Mouse (Mus musculus): ENCODE data around the gene Smndc1.

Smndc1 gene

DNA sequence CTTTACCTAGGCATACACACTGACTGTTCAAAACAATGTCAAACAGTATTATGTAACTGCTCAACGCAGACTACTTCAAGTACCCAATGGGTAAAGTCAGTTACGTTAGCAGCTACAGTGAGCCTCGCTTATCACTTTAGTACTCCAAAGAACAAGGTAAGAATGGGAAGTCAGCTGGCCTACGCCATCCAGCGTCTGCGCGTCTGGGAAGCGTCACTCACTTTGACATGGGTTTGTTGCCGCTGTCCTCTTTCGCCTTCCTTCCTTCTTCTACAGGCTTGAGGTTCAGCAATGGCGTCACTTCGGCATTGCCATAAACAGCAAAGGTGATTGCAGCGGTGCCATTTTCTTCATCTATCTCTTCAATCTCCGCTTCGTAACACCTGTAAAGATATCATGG is 7.0 kb downstream of the Smndc1 start:
- no peak for DNase-seq (ENCODE audit: low read depth)

DNA sequence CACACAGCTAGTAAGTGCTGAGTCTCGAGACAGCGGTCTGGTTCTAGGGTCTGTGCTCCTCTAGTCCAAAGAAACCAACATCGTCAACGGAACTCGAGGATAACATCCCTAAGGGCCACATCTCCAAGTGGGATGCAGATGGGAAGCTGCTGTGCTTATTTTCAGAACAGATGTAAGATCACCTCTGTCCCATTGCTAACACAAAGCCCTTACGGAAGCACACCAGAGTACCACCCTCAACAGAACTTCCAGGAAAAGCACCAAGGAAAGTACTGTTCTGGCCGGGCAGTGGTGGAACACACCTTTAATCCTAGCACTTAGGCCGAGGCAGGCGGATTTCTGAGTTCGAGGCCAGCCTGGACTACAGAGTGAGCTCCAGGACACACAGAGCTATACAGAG is 12.0 kb downstream of the Smndc1 start:
- no peak for DNase-seq (ENCODE audit: low read depth)

DNA sequence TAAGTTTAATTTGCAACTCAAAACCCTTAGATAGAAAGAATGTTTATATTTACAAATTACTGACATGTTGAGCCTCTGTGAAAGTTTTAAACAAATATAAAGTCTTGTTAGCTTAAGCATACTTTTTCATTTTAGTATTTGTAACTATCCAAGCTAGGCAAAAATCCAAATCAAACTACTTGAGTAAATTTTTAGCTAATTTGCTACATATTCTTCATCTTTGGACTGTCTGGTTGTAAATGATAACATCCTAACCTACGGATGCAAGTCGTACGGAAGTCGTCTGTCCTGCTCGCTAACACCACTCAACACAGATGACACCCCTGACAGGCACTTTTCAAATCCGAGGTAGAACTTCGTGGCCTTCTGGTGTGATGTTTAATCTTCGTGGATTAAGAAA is 12.7 kb downstream of the Smndc1 start:
- DNase-seq (ENCODE audit: low read depth), result no peak

DNA sequence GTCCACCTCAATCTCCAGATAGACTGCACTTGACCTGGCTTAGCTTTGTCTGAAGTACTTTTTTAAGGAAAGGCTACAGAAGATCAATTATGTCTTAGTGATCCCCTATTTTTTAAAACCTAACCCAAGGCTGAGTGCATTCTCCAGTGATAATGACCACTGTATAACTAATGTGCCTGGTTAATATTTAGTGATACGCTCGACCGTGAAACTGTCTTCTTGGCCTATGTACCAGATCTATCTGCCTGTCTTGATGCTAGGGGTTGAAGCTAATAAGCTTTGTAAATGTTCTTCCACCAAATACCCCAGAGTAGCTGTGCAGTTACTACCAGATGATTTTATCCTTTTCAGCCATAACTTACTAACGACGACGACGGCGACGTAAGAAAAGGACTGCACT is 14.6 kb downstream of the Smndc1 start:
- DNase-seq (ENCODE audit: low read depth), result no peak

DNA sequence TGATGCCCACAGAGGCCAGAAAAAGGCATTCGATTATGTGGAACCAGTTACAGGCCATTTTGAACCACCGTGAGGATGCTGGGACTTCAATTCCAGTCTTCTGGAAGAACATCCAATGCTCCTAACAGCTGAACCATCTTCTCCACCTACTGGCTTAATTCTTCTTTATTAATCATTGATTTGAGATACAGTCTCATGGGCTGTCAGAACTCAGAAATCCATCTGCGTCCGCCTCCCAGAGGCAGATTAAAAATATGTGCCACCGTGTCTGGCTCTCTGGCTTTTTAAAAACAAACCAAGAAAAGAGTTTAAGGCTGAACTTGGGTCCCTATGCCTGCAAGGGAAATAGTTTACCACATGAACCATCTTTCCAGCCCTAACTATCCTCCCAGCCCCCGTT is 15.1 kb downstream of the Smndc1 start:
- DNase-seq (ENCODE audit: low read depth), result no peak

DNA sequence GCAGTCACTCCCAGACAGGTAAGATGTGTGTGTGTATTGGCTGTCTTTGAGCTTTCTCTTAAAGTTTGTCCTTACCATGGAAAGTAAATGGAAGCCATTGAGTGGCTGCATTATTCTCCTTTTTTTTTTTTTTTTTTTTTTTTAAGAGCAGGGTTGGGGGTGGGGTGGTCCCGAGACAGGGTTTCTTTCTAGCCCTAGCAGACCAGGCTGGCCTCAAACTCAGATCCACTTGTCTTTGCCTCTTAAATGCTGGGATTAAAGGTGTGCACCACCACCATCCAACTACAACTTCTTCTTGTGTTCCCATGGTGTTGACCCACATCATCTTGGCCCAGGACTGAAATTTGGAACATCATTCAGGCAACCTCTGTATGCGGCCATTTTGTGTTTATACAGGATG is 16.8 kb downstream of the Smndc1 start:
- no peak for DNase-seq (ENCODE audit: low read depth)

DNA sequence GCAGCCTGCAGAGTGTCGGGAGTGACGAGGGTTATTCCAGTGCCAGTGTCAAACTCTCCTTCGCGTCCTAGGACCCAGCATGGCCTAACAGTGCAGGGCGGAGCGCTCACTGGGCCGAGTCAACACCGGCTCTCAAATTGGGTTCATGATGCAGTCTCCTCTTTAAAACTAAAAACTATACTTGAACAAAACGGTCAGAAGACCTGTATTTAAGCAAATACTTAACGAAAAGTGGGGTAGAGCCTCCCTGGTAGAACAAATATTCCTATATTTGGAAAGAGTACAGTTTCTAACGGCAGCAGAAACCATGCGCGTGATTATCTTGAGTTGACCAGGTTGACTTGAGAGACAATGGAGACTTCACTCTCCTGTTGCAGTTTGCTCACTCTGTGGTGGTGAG is 18.7 kb downstream of the Smndc1 start, which contains the start of gene Gm10197:
Gm10197 (minus strand) TSS at position 101 of the 400 bp plus-strand sequence.
- DNase-seq (ENCODE audit: low read depth), result no peak

DNA sequence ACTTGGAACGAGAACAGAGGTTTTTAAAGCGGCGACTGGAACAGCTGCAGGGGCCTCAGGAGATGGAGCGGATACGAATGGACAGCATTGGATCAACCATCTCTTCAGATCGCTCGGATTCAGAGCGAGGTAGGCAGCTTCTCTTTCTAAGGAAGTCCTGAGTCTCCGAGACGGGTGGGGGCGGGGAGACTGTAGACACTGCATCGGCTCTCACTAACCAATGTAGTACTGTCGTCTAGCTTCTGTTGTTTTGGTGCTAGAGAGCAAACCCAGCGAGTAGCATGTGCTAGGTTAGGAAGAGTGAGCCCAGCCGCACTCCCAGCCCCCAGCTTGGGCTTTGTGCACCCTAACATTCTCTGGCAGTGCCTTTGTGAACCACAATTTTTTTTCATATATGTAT is 20.1 kb downstream of the Smndc1 start:
- DNase-seq (ENCODE audit: low read depth), result no peak

DNA sequence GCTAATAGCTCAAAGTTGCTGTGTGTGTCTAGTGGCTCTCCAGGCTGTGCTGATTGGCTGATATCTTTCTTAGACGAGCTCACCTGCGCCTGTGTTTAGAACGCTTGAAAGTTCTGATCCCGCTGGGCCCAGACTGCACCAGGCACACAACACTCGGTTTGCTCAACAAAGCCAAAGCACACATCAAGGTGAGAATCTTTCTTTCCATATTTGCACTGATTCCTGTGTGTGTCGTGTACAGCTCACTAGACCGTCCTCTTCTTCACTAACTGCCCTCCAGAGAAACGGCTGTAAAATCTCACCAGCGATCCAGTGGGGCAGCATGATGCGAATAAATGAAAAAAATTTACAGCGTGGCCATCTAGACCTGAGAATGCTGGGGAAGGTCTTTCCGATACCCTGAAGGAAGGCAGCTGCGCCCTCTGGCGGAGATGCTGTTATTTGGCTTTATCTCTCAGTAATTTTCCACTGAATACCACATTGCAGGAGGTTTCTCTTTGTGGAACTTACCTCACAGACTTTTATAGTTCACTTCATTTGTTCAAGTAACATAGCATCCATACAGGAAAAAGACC is 20.8 kb downstream of the Smndc1 start:
- DNase-seq (ENCODE audit: low read depth), result peak; percentile 28

DNA sequence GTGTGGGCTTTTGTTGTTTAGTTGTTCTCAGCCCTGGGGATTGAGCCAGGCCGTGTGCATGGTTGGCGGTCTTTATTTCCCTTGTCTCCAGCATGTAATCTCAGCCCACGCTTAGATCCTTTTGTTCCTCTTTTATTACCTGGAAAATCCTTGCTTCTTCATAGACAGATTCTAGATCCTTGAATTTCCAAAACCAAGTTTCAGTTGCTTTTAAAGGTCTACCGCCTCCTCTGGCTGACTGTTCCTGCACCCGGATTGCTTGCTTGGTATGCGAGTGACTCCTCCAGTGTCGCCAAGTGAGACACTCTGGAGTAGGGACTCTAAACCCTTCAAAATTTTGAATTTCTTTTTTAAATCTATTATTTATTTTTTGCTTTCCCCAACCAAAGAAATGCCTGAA is 23.5 kb downstream of the Smndc1 start:
- no peak for DNase-seq (ENCODE audit: low read depth)

DNA sequence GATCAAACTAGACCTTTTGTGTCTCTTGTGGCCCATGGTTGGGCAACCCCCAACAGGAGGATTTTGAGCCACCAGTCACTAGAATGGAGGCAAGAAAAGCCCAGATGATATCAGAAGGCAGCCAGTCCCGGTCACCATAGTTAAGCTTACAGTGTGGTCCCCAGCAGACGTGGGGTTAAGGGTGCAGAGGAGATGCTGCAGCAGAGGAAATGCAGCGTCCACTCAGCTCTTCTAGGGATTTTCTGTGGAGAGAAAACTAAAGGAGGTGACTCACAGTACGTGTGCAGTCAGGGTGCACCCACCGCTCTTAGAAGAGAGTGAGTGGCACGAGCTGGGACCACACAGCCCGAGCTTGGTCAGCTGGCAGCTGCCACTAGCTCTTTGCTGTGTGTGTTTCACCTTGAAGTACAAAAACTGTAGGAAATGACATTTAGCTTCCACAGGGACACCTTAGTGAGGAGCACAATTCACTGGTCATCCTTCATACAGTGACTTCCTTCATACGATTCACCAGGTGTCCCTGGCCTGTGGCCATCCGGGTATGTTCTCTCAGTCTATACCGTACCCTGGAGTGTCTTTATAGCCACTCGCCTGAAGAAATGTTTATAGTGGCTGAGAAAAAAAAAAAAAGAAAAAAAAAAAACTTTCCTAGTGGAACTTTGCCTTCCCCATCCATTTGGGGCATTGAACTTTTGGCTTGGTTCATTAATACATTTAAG is 24.2 kb downstream of the Smndc1 start:
- DNase-seq (ENCODE audit: low read depth), result no peak

DNA sequence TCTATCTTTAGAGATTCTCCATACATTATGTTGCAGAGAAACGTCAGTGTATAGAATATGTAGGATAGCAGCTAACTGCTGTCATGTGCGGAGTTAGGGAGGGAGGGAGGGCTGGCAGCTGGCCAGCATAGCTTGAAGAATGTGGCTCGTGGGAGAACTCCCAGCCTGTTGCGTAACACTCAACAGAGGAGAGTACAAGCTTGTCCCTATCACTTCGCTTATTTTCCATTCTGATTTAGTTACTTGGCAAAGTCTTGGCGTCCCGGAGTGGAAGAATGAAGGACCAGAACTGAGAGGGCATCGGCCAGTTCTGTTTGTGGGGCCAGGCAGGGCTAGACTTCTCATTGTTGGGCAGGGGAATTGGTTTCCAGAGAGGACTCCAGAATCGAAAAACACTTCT is 25.4 kb downstream of the Smndc1 start:
- DNase-seq (ENCODE audit: low read depth), result peak; percentile 59

DNA sequence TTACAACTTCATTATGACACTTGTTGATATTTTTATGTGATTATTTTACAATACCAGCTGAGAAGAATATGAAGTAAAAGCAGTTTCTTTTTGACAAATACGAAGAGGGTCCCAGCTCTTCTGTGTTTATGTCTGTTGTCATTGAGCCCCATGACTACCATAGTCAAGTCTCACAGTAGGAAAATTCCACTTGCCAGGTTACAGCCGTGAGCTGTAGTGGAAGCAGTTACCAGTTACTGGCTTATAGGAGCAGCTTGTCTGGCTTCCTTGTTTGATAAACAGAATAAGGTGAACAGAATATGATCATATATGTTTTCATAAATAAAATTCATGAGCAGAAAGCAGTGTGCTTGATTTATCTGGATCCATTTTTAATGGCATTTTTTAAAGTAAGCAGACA is 25.8 kb downstream of the Smndc1 start:
- DNase-seq (ENCODE audit: low read depth), result no peak

DNA sequence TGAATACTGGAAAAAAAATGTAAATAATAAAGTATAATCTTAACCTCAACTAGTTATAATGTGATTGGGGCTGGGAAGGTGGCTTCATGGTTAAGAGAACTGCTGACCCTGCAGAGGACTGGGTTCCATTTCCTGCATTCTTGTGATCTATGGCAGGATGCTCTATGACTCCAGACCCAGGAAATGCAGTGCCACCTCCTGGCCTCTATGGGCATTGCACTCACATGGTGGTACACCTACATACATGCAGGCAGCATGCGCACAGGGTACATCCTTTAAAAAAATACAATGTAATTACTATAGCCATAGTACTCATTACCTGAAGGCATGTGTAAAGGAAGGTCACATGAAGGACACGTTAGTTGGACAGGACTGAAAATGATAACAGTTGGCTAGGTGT is 27.4 kb downstream of the Smndc1 start:
- DNase-seq (ENCODE audit: low read depth), result no peak

DNA sequence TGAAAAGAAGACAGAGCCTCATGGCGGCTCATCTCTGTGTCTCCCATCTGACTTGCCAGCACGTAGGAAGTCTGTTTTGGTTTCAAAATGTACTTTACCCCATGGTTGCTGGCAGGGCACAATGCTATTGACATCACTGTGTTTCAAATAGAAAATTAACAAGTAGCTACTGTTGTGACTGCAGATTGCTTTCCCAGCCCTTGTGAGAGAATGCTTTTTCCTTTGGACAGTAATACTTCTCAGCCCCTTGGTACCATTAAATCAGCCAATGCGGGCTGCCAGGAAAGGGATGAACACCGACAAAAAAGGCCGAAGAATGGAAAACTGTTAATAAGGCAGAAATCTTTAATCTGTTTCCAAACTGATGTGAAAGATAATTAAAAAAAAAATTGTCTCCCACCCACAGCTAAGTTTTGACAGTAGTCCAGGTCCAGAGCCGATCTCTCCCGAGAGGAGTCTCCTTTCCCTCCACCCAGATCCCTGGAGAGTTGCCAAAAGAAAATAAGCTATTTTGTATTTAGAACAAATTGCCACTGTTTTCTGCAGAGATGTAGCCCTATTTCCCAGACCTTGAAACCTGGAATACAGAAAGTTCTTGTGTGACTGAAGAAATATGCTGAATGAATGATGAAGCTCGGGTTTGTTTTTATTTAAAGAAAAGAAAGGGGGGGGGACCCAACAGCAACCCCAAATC is 30.0 kb downstream of the Smndc1 start:
- DNase-seq (ENCODE audit: low read depth), result peak; percentile 25

DNA sequence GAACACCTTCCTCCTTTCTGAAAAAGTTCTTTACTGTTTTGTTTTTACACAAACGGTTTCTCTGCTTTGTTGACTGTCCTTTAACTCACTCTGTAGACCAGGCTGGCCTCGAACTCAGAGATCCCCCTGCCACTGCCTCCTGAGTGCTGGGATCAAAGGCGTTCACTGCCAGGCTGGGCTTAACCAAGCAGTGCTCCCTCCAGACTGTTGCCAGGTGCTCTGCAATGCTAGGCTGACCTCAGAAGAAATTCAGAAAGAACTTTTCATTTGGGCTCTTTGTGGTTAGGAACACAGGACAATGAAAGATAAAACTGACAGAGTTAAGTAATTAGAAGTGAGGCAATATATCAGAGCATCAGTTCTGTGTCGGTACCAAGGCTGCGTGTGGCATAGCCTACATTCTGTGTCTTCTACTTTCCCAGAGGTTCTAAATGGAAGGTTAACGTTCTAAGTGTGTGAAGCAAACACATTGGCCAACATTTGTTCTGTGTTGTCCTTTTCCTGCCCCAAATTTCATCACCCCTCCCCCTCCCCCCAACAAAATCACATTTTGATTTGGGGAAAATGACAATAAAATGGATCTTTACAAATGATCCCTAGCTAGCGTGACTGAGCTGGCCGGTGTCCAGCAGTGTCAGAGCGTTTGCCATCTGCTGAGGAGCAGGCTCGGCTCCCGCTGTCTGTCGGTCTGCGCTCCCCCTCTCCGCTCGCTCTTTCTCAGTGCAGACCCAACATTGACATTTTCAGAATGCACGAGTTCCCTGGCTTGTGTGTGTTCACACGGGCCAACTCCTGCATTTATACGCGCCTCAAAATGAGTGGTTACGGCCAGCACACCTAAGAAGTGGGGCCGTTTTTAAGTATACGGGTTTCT is 31.0 kb downstream of the Smndc1 start:
- peak; percentile 15 for DNase-seq (ENCODE audit: low read depth)

DNA sequence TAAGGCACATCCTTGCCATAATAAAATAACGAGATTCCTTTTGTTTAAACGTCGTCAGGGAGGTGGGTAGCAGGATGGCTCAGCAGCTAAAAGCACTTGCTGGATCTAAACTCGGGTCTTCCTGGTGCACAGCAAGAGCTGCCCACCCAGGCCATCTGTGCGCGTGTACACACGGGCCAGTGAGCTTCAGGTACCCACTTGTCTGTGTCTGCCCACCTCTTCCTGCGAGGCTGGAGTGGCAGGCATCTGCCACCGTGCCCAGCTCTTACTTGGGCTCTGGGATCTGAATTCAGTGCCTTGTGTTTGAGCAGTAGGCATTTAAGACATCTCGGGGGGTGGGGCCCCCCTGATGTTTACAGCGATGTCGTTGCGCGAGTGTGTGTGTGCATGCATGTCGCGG is 35.3 kb downstream of the Smndc1 start:
- DNase-seq (ENCODE audit: low read depth), result no peak

DNA sequence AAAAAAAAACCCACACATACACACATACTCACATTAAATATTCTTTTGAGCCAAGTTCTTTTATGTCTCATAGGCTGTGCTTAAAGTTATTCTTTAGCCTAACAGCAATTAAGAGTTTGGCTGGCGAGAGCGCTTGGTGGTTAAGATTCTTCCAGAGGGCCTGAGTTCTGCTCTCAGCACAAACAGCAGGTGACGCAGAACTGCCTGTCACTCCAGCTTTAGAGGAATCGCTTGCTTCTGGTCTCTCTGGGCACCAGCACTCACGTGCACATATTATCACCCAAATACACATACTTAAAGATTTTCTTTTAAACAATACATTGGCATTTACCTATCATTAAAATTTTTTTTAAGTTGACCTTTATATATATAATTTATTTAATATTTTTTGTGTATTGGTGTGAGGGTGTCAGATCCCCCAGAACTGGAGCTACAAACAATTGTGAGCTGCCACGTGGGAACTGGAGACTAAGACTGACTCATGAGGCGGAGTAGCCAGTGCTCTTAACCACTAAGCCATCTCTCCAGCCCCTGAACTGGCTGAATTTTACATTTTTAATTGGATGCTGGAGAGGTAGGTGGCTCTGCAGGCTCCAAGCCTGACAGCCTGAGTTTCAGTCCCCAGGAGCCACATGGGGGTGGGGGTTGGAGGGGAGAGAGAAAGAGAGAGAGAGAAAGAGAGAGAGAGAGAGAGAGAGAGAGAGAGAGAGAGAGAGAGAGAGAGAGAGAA is 35.9 kb downstream of the Smndc1 start:
- peak; percentile 9 for DNase-seq (ENCODE audit: low read depth)

DNA sequence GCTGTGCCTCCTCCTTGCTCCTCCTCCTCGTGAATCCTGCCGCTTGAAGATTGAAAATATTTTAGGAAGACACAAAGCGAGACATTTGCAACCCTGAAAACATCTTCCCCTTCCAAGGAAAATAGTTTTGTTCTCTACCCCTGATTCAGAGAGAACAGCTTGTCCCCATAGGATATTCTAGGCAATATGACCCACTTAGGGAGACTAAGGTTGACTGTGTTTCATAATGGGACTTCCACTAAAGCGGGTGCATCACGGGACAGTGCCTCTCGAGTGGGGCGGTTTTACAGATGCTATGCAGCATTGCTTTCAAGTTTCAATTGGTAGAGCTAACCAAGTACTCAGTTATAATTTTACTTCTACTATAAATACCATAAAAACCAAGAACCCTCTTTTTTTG is 36.5 kb downstream of the Smndc1 start:
- DNase-seq (ENCODE audit: low read depth), result no peak

DNA sequence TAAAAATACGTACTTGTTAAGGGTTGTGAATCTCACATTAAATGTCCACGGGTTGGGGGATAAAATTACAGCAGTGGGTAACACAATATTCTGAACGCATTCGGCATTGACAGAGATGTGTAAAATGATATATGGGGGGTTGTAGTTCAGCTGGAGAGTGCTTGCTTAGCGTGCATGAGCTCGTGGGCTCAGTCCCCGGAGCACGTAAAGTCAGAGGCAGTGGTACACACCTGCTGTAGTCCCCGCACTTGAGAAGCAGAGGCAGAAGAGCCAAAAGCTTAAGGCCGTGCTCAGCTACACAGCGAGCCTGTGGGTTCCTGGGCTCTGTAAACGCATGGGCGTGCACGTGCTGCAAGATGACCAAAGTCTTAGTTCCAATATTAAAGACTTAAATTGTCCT is 44.6 kb downstream of the Smndc1 start:
- DNase-seq (ENCODE audit: low read depth), result no peak

DNA sequence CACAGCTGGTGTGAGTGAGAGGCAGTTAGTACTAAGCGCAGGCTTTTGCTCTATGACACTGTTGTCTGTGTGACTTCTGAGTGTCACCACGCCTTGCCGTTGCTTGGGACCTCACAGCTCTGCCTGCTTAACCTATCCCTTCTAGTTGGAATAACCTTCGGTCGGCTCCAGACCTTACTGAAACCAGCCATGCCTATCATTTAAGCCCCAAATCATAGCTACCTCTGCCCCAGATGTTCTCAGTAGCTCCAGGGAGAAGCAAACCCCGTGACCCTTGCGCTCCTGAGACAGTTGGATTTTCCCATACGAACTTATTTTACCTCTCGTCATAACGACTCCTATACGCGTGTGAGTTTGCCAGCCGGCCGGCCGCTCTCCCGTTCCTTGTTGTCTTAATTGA is 46.3 kb downstream of the Smndc1 start:
- DNase-seq (ENCODE audit: low read depth), result no peak

All from fibroblast of lung, adult 2 months (primary cell).